Mouse (Mus musculus): ENCODE measurements around the gene Smco3.

DNA sequence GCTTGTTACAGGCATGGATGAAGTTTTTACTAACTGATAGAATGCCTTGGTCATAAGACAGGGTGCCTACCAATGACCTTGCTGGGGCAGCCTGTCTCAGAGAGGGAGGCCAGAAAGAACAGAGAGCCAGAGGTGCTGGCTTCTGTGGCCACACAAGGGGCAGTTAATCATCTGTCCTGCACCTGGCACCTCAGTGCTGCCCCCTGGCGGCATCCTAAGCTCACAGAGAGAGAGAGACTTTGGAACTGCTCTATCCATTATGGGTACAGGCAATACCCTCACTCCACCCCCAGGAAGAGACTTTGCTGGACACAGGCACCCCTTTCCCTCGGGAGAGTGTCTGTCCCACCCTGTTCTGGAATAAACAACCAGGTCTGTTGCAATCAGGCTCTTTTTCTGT, 12.5 kb upstream of the Smco3 start:
- no peak for TF ChIP-seq FLI1 (IDR thresholded peaks at IDR 0.05; ENCODE audit: low read length)
- no peak for TF ChIP-seq GATA1 (IDR thresholded peaks at IDR 0.05; ENCODE audit: borderline replicate concordance, low read length)

Measured in megakaryocyte, embryonic 14.5 days (primary cell).